Mouse (Mus musculus) neural tube, embryonic 11.5 days (tissue): ENCODE results near the gene Tcp11l2. TPM values are rescaled to one million over a fixed set of nuclear protein-coding genes. Genes with fewer than 3 reads are reported as not detected.
A peak's percentile ranks its signal among the peaks of the same experiment; 100 is the strongest.

Experiments used
- ATAC-seq: fragments of 200-750 bp; cut with Nextera tagmentation; 2 replicates; pipeline ENCODE4 v1.8.0; 2017; ENCODE audit warnings: moderate number of reproducible peaks, mild to moderate bottlenecking, moderate TSS enrichment, moderate library complexity; ENCODE audit not compliant: insufficient read depth, low FRiP score, low TSS enrichment
- DNase-seq: peaks from one replicate; pipeline ENCODE4 v3.0.0-alpha.2; 2015; ENCODE audit warnings: low spot score
- H3K27ac ChIP-seq: fragments of 300-500 bp; sonication (generic); 2 replicates; pipeline ENCODE4 v1.5.1; 2014; ENCODE audit warnings: low read depth, mild to moderate bottlenecking, low read length
- H3K27me3 ChIP-seq: fragments of 300-500 bp; sonication (generic); 2 replicates; pipeline ENCODE4 v1.6.1; 2014; ENCODE audit warnings: mild to moderate bottlenecking, low read length, mixed read lengths; ENCODE audit not compliant: control insufficient read depth, insufficient read depth
- H3K36me3 ChIP-seq: fragments of 300-500 bp; sonication (generic); 2 replicates; pipeline ENCODE4 v1.6.1; 2014; ENCODE audit warnings: mild to moderate bottlenecking, low read length, moderate library complexity, mixed read lengths; ENCODE audit not compliant: control insufficient read depth, insufficient read depth
- H3K4me1 ChIP-seq: fragments of 300-500 bp; sonication (generic); 2 replicates; pipeline ENCODE4 v1.6.1; 2014; ENCODE audit warnings: low read length, mixed read lengths; ENCODE audit not compliant: control insufficient read depth, insufficient read depth
- H3K4me2 ChIP-seq: fragments of 300-500 bp; sonication (generic); 2 replicates; pipeline ENCODE4 v1.6.1; 2014; ENCODE audit warnings: low read depth, mild to moderate bottlenecking, moderate library complexity
- H3K4me3 ChIP-seq: fragments of 300-500 bp; sonication (generic); 2 replicates; pipeline ENCODE4 v1.5.1; 2014; ENCODE audit warnings: low read depth, low read length
- H3K9ac ChIP-seq: fragments of 300-500 bp; sonication (generic); 2 replicates; pipeline ENCODE4 v1.6.1; 2014; ENCODE audit warnings: mild to moderate bottlenecking, low read length
- H3K9me3 ChIP-seq: fragments of 300-500 bp; sonication (generic); 2 replicates; pipeline ENCODE4 v1.6.1; 2016; ENCODE audit warnings: low read length; ENCODE audit not compliant: control insufficient read depth
- WGBS: fragments of 180-500 bp; shearing (Covaris S2); extraction: QIAGEN DNeasy Blood & Tissue Kit; methylation state at CpG from one replicate; pipeline ENCODE4 v1.1.7; 2014; 5-methylcytosine and 5-hydroxymethylcytosine counted together
- polyA plus RNA-seq: library from polyadenylated mRNA; unstranded; fragments of >200 nt; fragmentation: Nextera tagmentation; extraction: Ambion mirVana; gene quantifications from 2 replicates; pipeline ENCODE4 v1.2.1, GENCODE M21; 2014

The Tcp11l2 gene
- polyA plus RNA-seq, 1 experiment from 2014 or later, result 11.6 TPM

DNA sequence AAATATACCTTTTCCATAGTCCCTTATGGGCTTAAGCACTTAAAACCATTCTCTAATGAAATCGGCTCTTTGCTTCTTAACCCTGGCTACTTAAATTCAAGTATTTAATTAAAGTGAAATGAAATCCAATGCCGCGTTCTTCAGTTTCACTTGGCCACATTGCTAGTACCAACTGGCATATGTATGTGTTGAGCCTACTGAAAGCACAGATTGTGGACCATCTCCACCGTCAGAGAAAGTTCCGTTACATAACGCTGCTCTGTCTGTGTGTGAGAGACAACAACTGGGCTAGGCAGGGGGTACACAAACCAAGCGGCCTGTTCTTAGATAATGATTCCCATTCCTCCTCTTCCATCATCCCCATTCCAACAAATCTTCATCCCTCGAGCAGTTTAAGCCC, 12.0 kb upstream of the Tcp11l2 start:
- WGBS, result 83% methylated on average over 8 of the region's 8 CpGs
- no peak overlapping the region for H3K4me2 ChIP-seq
- H3K27me3 ChIP-seq, result no peaks in the 10 kb centered on the region
- no peak overlapping the region for H3K9ac ChIP-seq
- DNase-seq (no peak), ATAC-seq (no peak)
- no peak overlapping the region for H3K27ac ChIP-seq
- H3K4me3 ChIP-seq, result no peak overlapping the region
- H3K36me3 ChIP-seq, result no peaks in the 10 kb centered on the region
- H3K9me3 ChIP-seq, result no peaks in the 10 kb centered on the region
- no peaks in the 10 kb centered on the region for H3K4me1 ChIP-seq

GRCm38 (mm10) chr10:84571052-84571639, 5.3 kb upstream of the Tcp11l2 start:
- WGBS, result 86% methylated on average over 10 of the region's 10 CpGs
- Histone ChIP-seq H3K27me3 (no peaks in the 10 kb centered on the region), H3K27ac (no peak overlapping the region), H3K4me1 (no peaks in the 10 kb centered on the region), H3K4me2 (no peak overlapping the region), H3K36me3 (no peaks in the 10 kb centered on the region), H3K9ac (no peak overlapping the region), H3K9me3 (no peaks in the 10 kb centered on the region), H3K4me3 (no peak overlapping the region)
- DNase-seq (no peak), ATAC-seq (no peak)

- no peak overlapping the region for H3K9ac ChIP-seq
- no peak for DNase-seq
- no peak overlapping the region for H3K4me2 ChIP-seq
- 73% methylated on average over 5 of the region's 5 CpGs for WGBS
- no peak overlapping the region for H3K4me3 ChIP-seq
- H3K36me3 ChIP-seq, result no peaks in the 10 kb centered on the region
- H3K27me3 ChIP-seq, result no peaks in the 10 kb centered on the region
- no peak overlapping the region for H3K27ac ChIP-seq
- 0 out of 2 replicates have a peak, but pooled peaks cover 3% of the 10 kb centered on the region for H3K4me1 ChIP-seq
- no peaks in the 10 kb centered on the region for H3K9me3 ChIP-seq
- ATAC-seq, result no peak
Observed at GRCm38 (mm10) chr10:84573671-84574420, 2.6 kb upstream of the Tcp11l2 start.

- no peak overlapping the region for H3K27ac ChIP-seq
- WGBS, result under 1% methylated on average over 14 of the region's 14 CpGs
- peak overlapping the region; percentile 81 for H3K4me3 ChIP-seq
- no peaks in the 10 kb centered on the region for H3K27me3 ChIP-seq
- no peaks in the 10 kb centered on the region for H3K9me3 ChIP-seq
- 0 out of 2 replicates have a peak, but pooled peaks cover 3% of the 10 kb centered on the region for H3K4me1 ChIP-seq
- ATAC-seq (peak; percentile 75), DNase-seq (no peak)
- H3K9ac ChIP-seq, result no peak overlapping the region
- H3K36me3 ChIP-seq, result no peaks in the 10 kb centered on the region
- H3K4me2 ChIP-seq, result peak overlapping the region; percentile 98
Observed at GRCm38 (mm10) chr10:84576029-84576394, 414 bp upstream of the Tcp11l2 start.

- H3K27ac ChIP-seq, result no peak overlapping the region
- 3% methylated on average over 38 of the region's 38 CpGs for WGBS
Observed at GRCm38 (mm10) chr10:84577071-84577727, 773 bp downstream of the Tcp11l2 start.

DNA sequence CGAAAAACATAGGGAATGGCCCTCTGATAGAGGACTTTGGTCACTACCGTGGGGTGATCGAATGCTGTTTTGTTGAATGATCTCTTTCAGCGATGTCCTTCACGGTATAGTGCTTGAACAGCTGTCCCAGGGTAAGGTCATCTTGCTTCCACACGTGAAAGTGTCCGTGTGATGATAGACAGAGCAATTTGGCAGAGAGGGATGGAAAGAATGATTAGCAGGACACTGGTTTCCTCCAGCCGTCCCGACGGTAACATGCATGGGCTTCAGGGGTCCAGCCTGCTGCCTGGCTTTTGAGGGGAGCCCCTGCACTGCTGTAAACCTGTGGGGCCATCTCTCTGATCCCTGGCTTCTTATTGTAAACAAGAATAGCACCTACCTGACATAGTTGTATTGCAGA, 2.3 kb downstream of the Tcp11l2 start:
- ATAC-seq, result no peak
- H3K36me3 ChIP-seq, result no peaks in the 10 kb centered on the region
- no peaks in the 10 kb centered on the region for H3K27me3 ChIP-seq
- H3K4me3 ChIP-seq, result no peak overlapping the region
- H3K4me1 ChIP-seq, result 0 out of 2 replicates have a peak, but pooled peaks cover 3% of the 10 kb centered on the region
- no peaks in the 10 kb centered on the region for H3K9me3 ChIP-seq
- H3K27ac ChIP-seq, result no peak overlapping the region
- 83% methylated on average over 10 of the region's 10 CpGs for WGBS
- DNase-seq, result no peak
- no peak overlapping the region for H3K9ac ChIP-seq
- H3K4me2 ChIP-seq, result no peak overlapping the region

More at GRCm38 (mm10) chr10:84577071-84577727, 773 bp downstream of the Tcp11l2 start:
- Histone ChIP-seq H3K9ac (peak overlapping the region; percentile 59), H3K27me3 (no peaks in the 10 kb centered on the region), H3K4me2 (peak overlapping the region; percentile 98), H3K36me3 (no peaks in the 10 kb centered on the region), H3K4me3 (peak overlapping the region; percentile 81), H3K4me1 (0 out of 2 replicates have a peak, but pooled peaks cover 3% of the 10 kb centered on the region), H3K9me3 (no peaks in the 10 kb centered on the region)
- ATAC-seq (peak; percentile 51), DNase-seq (peak; percentile 70)

GRCm38 (mm10) chr10:84579527-84579926, 3.1 kb downstream of the Tcp11l2 start:
- Histone ChIP-seq H3K27me3 (no peaks in the 10 kb centered on the region), H3K9me3 (no peaks in the 10 kb centered on the region), H3K27ac (no peak overlapping the region), H3K4me1 (0 out of 2 replicates have a peak, but pooled peaks cover 3% of the 10 kb centered on the region), H3K4me3 (no peak overlapping the region), H3K4me2 (no peak overlapping the region), H3K9ac (no peak overlapping the region), H3K36me3 (no peaks in the 10 kb centered on the region)
- DNase-seq (no peak), ATAC-seq (no peak)
- WGBS, result 70% methylated on average over 2 of the region's 2 CpGs

- no peak overlapping the region for H3K27ac ChIP-seq
- no peak overlapping the region for H3K4me2 ChIP-seq
- ATAC-seq, result no peak
- H3K27me3 ChIP-seq, result no peaks in the 10 kb centered on the region
- H3K9me3 ChIP-seq, result no peaks in the 10 kb centered on the region
- WGBS, result 78% methylated on average over 8 of the region's 8 CpGs
- no peaks in the 10 kb centered on the region for H3K36me3 ChIP-seq
- H3K4me1 ChIP-seq, result 0 out of 2 replicates have a peak, but pooled peaks cover 3% of the 10 kb centered on the region
- no peak overlapping the region for H3K9ac ChIP-seq
- H3K4me3 ChIP-seq, result no peak overlapping the region
- no peak for DNase-seq
Observed at GRCm38 (mm10) chr10:84581191-84581590, 4.8 kb downstream of the Tcp11l2 start.
